Mouse (Mus musculus) right cerebral cortex, adult 18-20 months (tissue): Measurements from ENCODE around the gene Atrnl1.

Experiments
- DNase-seq: peaks from one replicate; pipeline ENCODE4 v3.0.0; 2022; ENCODE audit warnings: mixed read lengths

The Atrnl1 gene

GRCm38 (mm10) chr19:57610476-57611261 is at the start of gene Atrnl1:
Gene Atrnl1 (plus strand): TSS chr19:57611034.
- peak; percentile 86 for DNase-seq

GRCm38 (mm10) chr19:57561486-57561885 is 49.3 kb upstream of the Atrnl1 start:
- no peak for DNase-seq

DNA sequence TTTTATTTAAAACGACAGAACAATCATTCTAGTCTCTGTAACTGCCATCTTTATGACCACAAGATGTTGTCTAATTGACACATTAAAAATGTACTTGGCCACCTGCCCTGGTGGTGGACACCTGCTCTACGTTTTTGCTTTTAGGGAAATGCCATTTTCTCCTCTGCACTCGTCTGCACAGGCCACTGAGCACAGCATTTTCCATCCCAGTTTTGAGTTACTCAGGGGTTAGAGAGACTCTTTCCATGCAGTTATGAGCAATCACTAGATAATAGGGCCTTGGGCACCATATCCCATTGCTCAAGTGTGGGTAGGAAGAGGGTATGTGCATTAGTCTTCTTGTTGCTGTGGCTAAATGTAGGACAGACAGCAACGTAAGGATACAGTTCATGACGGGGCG is 41.8 kb upstream of the Atrnl1 start:
- DNase-seq, result no peak

DNA sequence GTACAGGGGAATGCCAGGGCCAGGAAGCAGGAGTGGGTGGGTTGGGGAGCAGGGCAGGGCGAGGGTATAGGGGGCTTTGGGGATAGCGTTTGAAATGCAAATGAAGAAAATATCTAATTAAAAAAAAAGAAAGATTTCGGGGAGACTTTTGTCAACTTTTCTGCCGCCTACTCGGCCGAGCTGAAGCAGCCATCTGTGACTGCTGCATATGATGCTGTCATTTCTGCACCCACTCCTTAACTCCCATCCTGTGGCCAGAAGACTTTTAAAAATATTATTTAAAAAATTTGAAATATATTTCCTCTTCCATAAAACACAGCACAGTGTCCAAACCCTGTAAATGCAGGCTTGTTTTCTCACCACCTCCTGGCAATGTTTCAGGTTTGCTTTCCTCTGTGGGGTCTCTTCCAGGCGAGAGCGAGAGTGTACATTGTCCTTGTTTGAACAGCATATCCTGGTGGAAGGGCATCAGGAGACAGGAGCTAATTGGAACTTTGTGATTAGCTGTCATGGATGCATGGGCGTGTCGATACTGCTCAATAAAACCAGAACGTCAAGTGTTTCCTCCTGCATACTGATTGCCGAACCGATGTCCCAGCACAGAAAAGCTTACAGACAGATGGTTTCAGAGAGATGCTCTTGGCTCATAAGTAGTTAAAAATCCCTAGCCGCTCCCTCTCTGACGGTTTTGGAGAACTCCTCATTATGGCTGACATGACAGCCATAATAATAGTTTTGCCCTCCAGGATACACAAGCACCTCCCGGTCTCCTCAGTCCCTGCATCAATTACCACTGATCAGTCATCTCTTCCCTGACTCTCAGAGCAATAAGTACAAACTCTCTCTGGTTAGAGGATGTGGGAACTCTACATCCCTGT is 38.2 kb upstream of the Atrnl1 start:
- DNase-seq, result peak; percentile 54

DNA sequence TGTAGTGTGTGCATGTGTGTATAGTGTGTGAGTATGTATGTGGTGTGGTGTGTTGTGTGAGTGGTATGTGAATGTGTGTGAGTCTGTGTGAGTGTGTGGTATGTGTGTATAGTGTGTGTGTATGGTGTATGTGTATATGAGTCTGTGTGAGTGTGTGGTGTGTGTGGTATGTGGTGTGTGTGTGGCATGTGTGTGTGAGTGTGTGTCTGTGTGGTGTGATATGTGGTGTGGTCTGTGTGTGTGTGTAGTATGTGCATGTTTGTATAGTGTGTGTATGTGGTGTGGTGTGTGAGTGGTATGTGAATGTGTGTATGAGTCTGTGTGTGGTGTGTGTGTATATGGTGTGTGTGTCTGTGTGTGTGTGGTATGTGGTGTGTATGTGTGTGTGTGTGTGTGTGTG is 37.4 kb upstream of the Atrnl1 start:
- DNase-seq, result no peak

DNA sequence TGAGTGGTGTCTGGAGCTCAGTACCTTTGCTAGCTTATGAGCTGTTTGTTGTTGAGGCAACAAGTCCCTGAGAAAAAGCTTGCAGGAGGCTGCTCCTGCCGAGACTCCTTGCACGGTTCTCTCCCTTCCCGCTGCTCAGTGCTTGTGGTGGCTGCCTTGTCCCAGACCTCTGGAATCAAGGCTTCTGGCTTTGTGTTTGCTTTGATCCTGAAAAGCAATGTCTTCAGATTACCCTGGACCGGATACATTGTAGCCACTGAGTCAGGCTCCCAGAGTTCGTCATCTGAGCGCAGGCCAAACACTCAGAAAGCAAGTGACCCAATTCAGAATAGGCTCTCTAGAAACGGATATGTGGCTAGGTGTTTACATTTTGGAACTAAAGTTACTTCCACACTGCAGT is 35.8 kb upstream of the Atrnl1 start:
- no peak for DNase-seq

- no peak for DNase-seq
Measured at GRCm38 (mm10) chr19:57576836-57577235, 34.0 kb upstream of the Atrnl1 start.

- peak; percentile 30 for DNase-seq
Measured at GRCm38 (mm10) chr19:57577256-57577655, 33.6 kb upstream of the Atrnl1 start.

DNA sequence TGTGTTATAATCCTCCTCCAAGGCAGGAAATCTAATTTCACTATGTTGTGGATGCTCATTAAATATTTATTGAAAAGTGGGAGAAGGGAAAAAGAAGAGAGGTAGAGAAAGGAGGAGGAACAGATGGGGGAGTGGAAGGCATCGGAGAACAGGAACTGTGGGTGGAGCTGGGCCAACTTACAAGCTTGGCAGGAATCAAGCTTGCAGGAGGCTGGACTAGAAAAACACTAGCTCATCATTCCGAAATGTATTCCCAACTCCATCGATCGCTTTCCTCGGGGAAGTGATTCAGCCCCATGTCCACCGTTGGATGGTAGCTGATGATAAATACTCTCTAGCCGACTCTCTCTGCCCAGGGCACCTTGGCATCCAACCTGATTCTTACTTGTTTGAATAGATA is 29.9 kb upstream of the Atrnl1 start:
- peak; percentile 73 for DNase-seq

GRCm38 (mm10) chr19:57585231-57585792 is 25.5 kb upstream of the Atrnl1 start:
- DNase-seq, result no peak

DNA sequence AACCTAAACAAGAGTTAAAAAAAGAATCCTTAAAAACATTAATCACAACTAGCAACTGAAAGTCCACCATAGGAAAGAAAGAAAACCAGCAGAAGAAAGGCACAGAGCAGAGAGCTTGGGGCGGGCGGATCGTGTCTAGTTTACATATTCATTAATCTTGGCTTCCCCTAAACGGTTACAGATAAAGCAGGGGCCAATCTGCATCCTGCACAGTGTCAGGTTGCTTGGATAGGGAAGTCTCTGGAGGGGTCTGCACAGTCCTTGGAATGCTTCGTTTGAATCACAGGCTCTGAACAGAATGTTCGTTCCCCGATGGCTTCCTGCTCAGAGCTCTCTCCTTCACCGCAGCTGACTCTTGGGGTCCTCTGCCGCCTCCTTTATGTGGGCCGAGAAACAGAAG is 24.7 kb upstream of the Atrnl1 start:
- DNase-seq, result no peak

DNA sequence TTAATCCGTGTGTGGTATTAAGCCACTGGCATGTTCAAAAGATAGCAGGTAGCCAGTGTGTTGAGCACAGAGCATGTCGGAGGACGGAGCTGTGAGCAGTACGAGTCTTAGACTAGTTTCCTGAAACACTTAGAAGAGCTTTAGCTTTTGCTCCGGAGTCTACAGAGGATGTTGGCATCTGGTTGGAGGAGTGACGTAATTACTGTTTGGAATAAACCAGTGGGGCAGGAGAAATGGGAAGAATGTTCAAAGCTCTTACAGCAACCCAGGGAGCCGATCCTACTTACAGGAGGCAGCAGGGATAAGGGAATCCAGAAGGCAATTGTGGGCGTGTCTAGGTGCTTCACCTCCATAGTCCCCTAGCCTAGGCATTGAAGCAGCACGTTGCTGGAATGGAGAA is 21.3 kb upstream of the Atrnl1 start:
- DNase-seq, result no peak

GRCm38 (mm10) chr19:57590895-57591294 is 19.9 kb upstream of the Atrnl1 start:
- no peak for DNase-seq

DNA sequence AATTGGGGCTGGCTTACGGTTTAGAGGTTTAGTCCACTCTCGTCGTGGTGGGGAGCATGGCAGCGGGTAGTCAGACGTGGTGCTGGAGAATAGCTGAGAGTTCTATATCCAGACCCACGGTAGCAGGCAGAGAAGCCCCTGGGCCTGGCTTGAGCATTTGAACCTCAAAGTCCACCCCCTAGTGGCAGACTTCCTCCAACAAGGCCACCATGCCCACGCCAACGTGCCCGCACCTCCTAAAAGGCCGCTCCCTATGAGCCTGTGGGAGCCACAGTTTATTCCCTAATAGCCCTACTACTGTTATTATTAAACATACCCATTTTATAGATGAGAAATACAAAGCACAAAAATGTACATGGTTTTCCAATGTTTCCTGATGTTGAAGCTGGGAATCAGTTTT is 19.2 kb upstream of the Atrnl1 start:
- no peak for DNase-seq

DNA sequence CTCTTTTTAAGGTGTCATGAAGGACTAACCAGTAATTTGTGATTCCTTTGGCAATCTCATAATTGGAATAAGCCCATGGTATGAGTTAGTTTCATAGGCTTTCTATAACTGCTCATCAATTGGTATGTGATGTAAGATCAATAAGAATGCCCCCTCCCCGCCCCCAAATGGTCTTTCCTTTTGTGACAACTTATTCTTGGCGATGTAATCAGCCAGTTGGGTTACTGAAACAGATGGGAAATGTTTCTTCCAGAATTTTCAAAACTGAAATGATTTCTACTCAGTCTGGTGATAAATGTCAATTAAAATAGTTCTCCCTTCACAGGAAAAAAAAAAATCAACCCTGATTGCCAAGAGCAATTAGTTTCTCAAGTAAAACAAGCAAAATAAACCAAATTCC is 18.5 kb upstream of the Atrnl1 start:
- no peak for DNase-seq

DNA sequence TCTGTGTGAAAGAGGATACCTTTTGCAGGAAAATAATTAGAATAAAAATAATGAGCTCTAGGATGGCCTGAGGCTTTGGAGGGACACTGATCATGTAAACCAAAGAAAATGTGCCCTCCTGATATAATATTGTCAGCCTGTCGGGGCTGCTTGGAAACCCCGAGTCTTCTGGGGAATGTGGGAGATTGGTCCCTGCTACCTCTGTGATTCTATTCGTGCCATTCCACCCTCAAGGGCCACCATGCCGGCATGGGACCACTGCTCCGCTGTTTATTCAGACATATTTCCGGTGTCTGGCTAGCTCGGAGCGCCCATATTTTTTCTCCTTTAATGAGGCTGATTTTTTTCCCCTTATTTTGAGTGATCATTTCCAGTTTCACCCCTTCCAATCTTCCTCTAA is 11.7 kb upstream of the Atrnl1 start:
- no peak for DNase-seq

GRCm38 (mm10) chr19:57600233-57600929 is 10.5 kb upstream of the Atrnl1 start:
- no peak for DNase-seq

- no peak for DNase-seq
Measured at GRCm38 (mm10) chr19:57600930-57601328, 9.9 kb upstream of the Atrnl1 start.

DNA sequence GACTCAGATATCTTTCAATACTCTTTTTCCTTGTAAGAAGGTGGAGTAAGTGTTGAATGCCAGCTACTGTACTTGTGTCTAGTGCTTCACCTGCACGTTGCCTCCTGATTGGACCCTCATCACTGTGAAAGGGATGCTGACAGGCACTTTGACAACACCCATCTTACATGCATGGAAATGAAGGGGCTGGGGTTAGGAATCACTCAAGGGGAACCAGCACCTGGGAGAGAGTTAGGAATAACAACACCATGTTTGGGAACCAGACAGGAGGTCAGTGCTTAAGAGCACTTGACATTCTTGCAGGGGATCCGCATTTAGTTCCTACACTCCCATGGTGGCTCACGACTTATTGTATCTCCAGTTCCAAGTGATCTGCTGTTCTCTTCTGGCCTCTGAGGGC is 7.2 kb upstream of the Atrnl1 start:
- no peak for DNase-seq

DNA sequence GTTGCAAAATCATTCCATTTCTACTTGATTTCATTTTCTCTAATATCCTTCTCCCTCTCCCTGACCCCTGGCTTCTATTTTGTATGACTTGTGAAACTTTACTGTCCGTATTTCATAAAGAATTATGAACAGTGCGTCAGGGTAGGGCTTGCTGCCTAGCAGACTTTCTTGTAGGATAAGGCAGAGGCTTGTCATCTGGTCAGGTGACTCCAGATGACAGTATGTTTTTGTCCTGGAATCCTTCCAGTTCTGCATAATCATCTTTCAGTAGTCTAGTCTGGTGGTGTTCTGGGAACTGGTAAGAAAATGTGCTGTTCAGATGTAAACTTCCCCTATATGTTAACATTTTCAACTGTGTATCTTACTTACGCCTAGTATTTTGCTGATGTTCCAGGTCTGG is 4.9 kb upstream of the Atrnl1 start:
- no peak for DNase-seq

DNA sequence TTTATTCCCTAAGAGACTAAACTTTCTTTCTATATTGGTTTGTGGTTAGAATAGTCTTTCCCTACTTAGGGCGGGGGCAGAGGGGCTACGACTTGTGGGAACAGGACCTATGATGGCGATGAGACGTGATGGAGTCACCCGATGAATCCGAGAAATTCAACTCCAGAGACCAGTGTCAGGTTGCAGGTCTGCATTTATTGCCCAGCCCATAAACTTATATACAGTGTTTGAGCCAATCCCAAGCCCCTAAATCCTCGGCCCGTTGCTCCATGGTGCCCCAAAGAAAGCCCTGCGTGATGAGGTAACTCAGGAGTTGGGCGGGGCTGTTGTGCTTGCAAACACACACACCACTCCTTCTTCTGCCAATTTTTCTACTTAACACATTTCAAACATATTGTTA is 4.5 kb upstream of the Atrnl1 start:
- DNase-seq, result no peak

GRCm38 (mm10) chr19:57609361-57610057 is 1.3 kb upstream of the Atrnl1 start:
- DNase-seq, result peak; percentile 34

- no peak for DNase-seq
Measured at GRCm38 (mm10) chr19:57610058-57610475, 767 bp upstream of the Atrnl1 start.
